Mouse (Mus musculus): ENCODE measurements at regions not wholly inside any gene's neighbourhood (a gene's known extent, or its start where the extent isn't known, plus 50 kb on each side); places are given as distances from the start of the nearest gene placed in this dataset.

DNA sequence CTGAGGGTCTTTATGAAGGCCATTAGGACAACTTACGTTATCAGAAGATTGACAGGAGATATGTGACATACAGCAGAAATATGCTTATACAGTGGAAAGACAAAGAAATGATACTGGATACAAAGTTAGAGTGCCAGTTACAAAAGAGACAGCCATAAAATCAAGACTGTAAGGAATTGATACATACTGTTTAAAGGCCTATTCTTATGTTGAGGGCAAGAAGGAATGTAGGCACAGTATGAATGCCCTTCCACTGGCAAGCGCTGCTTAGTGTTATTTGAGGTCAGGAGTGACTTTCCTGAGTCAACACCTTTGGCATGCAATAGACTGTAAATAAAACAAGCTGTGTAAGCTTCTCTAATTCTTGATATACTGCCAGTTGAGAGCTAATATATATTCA is 421.5 kb downstream of the Frk start:
- H3K4me1 ChIP-seq (replicated peaks; ENCODE audit: control insufficient read depth, insufficient read depth, low read length) = no peaks in the 10 kb centered on the region
- H3K27me3 ChIP-seq (ENCODE audit: control insufficient read depth, insufficient read depth, low read length) = no peaks in the 10 kb centered on the region
- no peak for DNase-seq (ENCODE audit: low spot score)
- no peak overlapping the region for H3K4me3 ChIP-seq (ENCODE audit: low read depth, low read length)
- no peaks in the 10 kb centered on the region for H3K9me3 ChIP-seq (ENCODE audit: control insufficient read depth, low read length)
- ATAC-seq (ENCODE audit: low FRiP score) = no peak
- 87% methylated on average over 2 of the region's 2 CpGs for WGBS
- no peak overlapping the region for H3K4me2 ChIP-seq (replicated peaks; ENCODE audit: low read depth, low read length)
- H3K36me3 ChIP-seq (ENCODE audit: control insufficient read depth, insufficient read depth, low read length) = no peaks in the 10 kb centered on the region
- H3K9ac ChIP-seq (ENCODE audit: low read depth, low read length) = no peak overlapping the region
- H3K27ac ChIP-seq (ENCODE audit: low read depth, low read length) = no peak overlapping the region

DNA sequence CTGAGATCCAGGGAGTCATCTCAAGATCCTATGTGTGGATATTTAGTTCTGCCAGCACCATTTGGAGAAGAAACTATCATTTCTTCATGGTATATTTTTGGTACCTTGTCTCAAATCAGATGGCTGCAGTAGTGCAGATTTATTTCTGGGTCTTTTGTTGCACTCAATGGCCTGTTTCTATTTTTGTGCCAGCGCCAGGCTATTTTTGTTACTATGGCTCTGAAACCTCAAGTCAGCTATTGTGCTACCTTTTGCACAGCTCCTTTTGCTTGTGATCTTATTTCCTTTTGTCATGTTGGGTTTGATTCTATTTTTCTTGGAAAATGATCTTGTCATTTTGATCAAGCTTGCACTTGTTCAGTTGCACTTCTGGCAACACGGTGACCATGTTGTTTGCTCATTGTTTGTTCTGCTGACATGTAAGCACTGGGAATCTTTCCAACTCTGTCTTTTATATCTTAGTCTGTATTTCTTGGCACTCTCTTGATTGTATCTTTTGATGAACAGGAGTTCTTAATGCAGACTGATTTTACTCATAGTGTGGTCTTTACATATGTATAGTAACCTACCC is 429.0 kb downstream of the Frk start:
- no peaks in the 10 kb centered on the region for H3K4me1 ChIP-seq (replicated peaks; ENCODE audit: control insufficient read depth, insufficient read depth, low read length)
- no peaks in the 10 kb centered on the region for H3K36me3 ChIP-seq (ENCODE audit: control insufficient read depth, insufficient read depth, low read length)
- H3K9ac ChIP-seq (ENCODE audit: low read depth, low read length) = no peak overlapping the region
- WGBS = 92% methylated on average over 2 of the region's 2 CpGs
- DNase-seq (ENCODE audit: low spot score) = no peak
- no peaks in the 10 kb centered on the region for H3K27me3 ChIP-seq (ENCODE audit: control insufficient read depth, insufficient read depth, low read length)
- H3K27ac ChIP-seq (ENCODE audit: low read depth, low read length) = no peak overlapping the region
- no peaks in the 10 kb centered on the region for H3K9me3 ChIP-seq (ENCODE audit: control insufficient read depth, low read length)
- ATAC-seq (ENCODE audit: low FRiP score) = no peak
- H3K4me2 ChIP-seq (replicated peaks; ENCODE audit: low read depth, low read length) = no peak overlapping the region
- no peak overlapping the region for H3K4me3 ChIP-seq (ENCODE audit: low read depth, low read length)

All from hindbrain, embryonic 11.5 days (tissue).